Mouse (Mus musculus) heart, postnatal 4 days (tissue): ENCODE measurements at regions not wholly inside any gene's neighbourhood (a gene's known extent, or its start where the extent isn't known, plus 50 kb on each side); places are given as distances from the start of the nearest gene placed in this dataset.
A peak's percentile ranks its signal among the peaks of the same experiment; 100 is the strongest.

Source experiments
- DNase-seq: peaks from one replicate; pipeline ENCODE4 v3.0.0; 2021

- no peak for DNase-seq
These were observed 156.6 kb upstream of the Tex13c2 start for GRCm38 (mm10) chrX:42332906-42333305.

DNA sequence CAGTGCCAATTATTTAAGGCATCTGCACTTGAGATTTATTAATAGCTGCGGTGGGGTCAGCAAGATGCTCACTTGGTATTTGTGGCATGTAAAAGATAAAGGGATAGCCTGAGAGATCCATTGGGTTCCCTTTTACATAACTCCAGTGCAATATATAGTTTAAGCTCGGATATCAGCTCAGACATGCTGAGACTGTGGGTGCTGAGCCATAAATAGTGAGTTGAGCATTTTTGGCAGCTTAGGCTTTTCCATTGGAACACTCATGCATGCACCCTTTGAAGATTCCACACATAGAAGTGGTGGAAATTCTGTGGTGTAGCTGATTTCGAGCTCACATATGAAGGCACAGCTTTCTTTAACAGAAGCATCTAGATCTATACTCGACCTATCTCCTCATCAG is 155.9 kb upstream of the Tex13c2 start:
- no peak for DNase-seq

DNA sequence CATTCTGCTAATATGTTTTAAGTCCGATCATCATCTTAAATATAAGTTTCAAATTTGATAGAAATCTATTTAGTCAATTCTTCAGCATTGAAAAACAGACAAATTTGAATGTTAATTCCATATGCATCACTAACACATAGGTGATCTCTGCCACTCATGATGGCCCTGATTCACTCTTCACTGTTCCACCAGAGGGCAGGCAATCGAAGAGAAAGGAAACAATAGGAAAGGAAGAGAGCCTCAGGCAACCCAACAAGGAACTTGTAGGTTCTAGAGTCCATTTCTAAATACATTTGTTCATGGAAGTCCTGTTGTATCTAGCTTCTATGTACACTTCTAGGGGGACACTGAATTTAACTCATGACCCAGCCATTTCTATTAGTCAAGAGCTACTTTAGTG is 154.7 kb upstream of the Tex13c2 start:
- no peak for DNase-seq

DNA sequence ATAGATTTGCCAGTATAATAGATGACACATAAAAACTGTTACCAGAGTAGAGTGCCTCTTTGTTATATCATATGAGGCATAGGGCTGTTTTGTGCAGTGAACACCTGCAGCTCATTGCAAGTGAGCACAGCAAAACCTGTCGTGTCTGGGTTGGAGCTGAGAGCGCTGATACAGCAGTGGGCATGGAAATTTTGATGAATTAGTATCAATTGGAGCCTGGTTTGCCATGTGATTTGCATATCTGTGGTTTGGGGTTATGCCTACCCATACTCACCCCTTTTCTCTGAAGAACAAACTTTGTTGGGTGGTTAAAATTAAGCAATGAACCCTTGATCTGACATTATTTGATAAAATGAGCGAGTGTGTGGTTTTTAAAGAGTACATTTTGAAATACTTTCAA is 152.7 kb upstream of the Tex13c2 start:
- DNase-seq: no peak

DNA sequence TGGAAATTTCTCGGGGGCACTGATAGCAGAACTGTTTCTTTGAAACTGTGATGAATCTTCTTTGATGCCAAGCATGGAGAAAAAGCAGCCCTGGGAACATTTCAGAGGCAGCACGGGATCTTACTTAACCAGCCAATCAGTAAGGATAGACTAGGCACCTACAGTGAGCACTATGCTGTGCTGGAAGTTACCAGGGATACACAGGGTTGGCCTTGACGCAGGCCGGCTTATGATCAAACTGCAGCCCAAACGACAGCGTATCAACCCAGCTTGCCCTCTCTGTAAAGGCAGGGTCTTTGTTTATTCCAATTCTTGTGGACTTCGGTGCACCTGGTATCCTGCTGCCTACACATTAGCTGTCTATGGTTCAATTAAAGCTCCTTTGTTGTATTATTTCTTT is 147.1 kb upstream of the Tex13c2 start:
- no peak for DNase-seq

DNA sequence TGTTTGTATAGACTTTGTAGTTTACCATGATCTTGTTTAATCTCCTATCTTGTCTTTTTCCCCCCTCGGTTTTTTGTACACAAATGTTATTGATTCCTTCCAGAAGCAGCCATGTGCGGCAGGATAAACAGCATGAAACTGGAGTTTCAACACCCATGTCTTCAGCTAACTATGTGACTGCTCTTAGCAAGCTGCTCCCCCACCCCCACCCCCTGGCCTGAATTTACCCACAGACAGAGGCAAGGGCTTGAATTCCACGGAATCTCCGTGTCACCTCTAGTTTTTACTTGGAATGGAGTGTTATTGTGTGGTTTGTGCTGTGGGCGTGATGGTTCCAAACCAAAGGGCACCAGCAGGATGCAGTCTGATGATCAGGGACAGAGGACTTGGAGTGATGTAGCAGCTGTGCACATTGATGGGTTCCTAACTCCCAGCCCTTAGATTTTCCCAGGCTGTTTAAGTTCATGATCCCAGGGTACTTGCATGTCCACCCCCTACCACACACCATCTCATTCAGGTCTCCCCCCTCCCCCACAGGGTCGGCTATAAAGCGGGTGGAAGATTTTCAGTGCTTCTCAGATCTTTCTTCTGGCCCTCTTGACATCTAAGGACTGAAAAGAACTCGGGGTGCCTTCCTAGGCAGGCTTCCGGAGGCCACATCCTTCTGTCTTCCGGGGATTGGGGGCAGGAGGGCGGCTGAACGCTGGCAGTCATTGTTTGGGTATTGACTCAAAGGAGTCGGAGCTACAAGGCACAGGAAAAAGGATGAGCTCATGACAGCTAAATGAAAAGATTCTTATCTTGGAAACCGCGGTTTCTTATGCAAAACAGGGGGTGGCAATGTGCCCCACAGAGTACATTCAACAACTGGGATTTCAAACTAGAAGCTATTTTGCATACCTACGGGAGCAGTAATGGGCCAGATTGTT is 146.3 kb upstream of the Tex13c2 start:
- DNase-seq: no peak

- DNase-seq: no peak
These were observed 136.8 kb upstream of the Tex13c2 start for GRCm38 (mm10) chrX:42352610-42353254.

DNA sequence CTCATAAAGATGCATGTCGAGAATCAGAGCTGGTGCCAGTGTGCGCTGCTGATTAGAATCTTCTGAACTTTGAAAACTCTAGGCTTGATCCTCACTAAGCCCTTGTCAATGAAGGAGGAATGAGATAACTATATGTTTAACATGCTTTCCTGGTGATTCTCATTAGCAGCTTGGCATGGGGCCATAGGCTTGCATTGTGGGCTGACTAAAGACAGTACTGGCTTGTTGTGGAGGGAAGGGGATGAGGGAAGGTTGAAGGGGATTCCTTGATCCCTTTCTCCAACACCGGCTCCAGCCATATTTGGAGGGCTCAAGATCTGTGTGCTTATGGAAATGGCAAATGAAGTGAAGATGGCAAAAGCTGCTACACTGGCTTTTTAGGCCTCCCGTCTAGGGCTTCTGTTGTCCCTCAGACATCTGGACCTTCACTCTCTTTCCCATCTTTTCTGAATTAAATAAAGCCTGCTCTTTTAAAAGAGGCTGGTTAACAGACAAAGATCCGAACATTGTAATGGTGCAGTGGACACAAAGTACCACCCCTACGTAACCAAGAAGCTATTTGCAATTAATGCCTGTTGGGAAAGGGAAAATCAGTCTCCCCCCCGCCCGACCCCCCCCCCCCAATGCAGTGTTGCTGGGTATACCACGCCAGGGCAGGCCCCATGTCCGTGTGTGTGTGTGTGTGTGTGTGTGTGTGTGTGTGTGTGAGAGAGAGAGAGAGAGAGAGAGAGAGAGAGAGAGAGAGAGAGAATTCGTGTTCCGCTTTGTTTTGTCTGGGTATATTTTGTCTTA is 129.9 kb upstream of the Tex13c2 start:
- no peak for DNase-seq

DNA sequence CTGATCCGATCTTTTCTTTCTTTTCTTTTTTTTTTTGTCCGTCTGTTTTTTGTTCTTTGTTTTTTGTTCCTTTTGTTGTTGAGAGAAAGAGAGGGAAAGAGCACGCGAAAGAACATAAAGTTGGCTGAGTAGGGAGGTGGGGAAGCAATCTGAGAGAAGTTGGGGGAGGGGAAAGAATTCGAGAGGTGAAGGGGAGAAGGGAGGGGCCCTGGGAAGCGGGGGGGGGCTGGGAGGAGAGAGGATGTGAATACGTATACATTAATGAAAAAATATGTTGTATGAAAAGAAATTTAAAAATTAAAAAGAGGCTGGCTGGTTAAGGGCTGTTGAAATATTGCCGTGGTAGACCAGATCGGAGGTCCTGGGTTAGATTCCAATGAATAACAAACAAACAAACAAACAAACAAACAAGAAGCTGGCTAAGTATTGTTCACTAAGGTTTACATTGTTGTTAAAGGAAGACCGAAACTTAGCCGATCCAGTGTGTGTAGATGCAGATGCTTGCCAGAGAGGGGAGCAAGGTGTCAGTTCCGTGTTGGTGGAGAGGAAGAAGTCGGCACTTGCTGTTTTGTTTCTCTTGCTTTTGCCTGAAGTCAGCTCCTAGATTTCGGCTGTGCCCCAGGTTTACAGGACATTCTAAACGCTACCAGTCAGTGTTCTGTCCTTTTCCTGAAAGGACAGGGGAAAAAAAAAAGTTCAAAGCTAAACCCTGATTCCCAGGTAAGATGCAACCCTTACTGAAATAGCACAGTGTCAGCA is 129.1 kb upstream of the Tex13c2 start:
- DNase-seq: peak; percentile 18

DNA sequence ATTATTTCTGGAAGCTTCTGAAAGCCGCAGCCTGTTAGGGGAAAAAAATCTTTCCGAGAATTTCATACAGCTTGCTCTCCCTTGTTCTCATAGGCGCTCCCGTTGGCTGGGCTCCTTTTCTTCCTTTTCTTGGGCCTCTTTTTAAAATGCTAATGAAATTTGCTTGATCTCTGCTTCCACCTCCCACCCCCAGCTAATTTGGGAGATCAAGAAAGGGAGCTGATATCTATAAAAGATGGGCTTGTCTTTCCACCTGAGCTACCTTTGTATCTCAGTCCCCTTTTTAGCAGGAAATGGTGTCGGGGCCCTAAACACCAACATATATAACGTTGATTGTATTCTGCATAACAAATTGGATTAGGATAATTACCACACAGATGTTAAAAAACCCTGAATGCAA is 128.5 kb upstream of the Tex13c2 start:
- DNase-seq: no peak

DNA sequence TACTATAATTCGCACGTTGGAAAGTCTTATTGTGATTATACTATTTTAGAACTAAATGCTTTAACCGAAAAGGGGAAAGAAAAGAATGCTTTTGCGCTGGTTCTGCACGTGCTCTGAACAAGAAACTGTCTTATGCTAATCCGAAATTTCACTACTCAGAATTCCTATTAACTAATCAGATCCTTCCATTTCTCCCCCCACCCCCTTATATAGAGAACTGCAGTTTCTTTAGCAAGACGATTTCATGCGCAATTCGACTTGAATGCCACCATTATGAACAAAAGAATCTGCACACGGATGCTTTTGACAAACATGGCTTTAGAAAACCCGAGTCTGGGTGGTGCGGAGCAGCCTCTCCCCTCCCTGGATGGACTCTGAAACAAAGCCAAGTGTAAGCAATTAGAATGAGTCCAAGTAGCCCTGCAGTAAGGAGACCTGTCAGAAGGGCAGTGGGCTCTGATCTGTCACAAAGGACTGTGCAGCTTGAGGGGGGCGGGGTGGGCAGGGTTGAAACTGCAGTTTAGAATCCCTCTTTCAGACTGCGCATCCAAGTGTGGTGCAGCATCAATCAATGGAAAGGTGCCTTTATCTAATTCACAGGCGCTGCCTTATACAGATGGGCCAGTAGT is 128.0 kb upstream of the Tex13c2 start:
- no peak for DNase-seq

GRCm38 (mm10) chrX:42364137-42364536 is 125.4 kb upstream of the Tex13c2 start:
- DNase-seq: no peak

DNA sequence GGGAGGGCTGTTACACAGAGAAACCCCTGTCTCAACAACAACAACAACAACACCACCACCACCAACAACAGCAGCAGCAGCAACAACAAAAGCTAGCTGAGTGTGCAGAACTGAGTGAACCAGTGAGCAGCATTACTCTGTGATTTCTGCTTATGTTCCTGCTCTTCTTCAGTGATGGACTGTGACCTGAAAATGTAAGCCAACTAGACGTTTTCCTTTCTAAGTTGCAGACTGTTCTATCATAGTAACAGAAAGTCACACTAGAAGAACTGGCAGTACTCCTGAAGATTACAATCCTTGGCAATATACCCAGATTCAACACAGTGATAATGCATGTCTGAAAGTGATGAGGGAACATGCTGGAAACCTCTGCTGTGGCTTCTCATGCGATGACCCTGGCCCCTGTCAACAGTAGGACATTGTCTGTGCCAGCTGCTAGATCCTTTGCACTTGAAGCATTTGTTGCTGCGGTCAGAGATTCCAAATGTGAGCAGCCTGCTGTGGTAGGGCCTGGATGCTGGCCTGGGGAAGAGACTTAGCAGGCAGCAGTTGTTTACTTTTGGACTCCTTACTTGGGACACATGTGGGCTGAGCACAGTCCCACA is 115.6 kb upstream of the Tex13c2 start:
- peak; percentile 17 for DNase-seq

DNA sequence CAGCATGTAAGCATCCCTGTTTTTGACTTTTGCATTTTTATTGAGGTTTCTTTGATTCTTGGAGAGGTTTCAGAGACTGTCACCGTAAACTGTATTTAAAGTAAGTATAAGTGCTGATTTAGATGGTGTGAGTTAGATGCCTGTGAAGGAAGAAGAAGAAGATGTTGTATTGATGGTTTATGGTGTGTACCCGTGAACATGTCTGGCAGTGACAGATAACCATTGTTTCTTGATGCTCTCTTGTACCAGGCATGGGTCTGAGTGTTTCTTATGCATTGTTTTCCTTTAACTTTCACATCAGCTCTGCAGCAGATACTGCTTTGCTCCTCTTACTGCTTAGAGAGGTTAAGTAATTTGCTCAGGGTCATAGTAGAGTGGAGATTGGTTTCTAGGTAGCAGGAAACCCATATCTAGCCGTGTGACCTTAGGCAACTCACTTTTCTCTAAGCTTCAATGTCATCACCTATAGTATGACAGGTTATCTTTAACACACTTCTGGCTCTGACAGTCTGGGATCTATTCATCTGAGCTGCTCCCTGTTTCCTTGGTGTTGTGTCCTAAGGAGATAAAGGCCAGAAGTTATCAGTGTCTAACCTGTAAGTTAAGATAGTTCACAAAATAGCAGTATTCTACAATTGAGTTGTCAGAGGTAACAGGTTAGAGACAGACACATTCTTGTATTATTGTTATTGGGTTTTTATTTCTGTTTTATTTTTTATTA is 95.5 kb upstream of the Tex13c2 start:
- no peak for DNase-seq

- no peak for DNase-seq
These were observed 93.0 kb upstream of the Tex13c2 start for GRCm38 (mm10) chrX:42396441-42396840.

DNA sequence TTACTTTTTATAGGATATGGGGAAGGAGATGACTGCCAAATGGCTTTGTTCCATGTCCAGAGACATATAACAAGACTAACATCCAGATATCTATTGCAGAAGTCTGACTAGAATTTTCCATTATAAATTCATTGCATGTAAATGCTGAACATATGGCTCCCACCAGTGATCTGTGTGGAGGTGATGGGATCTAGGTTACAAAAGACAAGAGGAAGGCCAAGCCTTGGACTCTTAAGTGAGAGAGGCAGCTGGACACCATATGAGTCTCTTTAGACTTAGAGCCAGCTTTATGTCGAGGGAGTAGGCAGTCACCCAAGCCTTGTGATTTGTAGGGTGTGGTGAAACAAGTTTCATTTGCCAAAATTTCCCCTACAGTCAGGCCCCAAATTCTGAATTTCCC is 90.7 kb upstream of the Tex13c2 start:
- DNase-seq: peak; percentile 44

DNA sequence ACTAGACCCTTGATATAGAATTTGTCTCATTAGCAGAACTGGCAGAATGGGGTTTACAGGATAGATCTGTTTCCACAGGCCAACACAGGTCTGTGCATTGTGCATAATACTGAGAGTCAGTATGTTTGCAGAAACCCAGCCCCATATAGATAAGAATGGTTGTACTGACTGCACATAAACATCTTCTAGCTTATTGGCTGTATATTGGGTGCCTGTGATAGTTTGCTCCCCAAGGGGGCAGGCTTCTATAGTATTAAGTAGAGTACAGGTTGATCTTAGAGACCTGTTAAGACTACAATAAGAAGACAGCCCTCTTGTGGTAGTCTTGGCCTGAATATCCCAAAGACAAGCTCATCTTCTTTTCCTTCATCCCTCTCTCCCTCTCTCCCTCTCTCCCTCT is 90.1 kb upstream of the Tex13c2 start:
- DNase-seq: no peak

DNA sequence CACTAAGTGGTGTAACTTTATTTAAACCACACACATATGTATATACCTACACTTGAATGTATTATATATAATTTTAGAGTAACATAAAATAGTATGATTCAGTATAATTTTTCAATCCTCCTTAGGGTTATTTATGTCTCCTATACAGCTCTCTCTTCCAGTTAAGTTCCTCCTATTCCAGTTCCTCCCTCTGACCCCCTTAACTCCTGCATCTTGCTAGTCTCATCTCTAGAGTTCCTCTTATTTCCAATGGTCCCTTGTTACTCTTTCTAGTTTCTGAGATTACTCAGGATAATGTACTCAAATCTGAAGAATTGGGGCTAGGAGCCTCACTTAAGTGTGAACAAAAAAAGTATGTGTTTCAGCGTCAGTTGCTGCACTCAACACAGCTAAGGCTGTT is 88.4 kb upstream of the Tex13c2 start:
- no peak for DNase-seq

GRCm38 (mm10) chrX:42401564-42402334 is 87.7 kb upstream of the Tex13c2 start:
- no peak for DNase-seq

GRCm38 (mm10) chrX:42402335-42402605 is 87.2 kb upstream of the Tex13c2 start:
- DNase-seq: no peak
